Mouse (Mus musculus): ENCODE measurements at regions not wholly inside any gene's neighbourhood (a gene's known extent, or its start where the extent isn't known, plus 50 kb on each side); places are given as distances from the start of the nearest gene placed in this dataset.

GRCm38 (mm10) chr1:90291256-90291655 is 87.5 kb downstream of the Ackr3 start:
- Histone ChIP-seq H3K9me3 (no peaks in the 10 kb centered on the region), H3K27me3 (no peaks in the 10 kb centered on the region), H3K27ac (replicated peaks) (no peak overlapping the region), H3K4me3 (no peak overlapping the region), H3K9ac (no peak overlapping the region), H3K4me1 (replicated peaks) (peaks cover 20% of the 10 kb centered on the region), H3K4me2 (no peak overlapping the region), H3K36me3 (no peaks in the 10 kb centered on the region)
- no peak for ATAC-seq (ENCODE audit: low FRiP score, low read depth)
- WGBS, result 89% methylated on average over 1 of the region's 1 CpGs

- H3K27ac ChIP-seq (replicated peaks), result no peak overlapping the region
- H3K4me1 ChIP-seq (replicated peaks), result no peaks in the 10 kb centered on the region
- no peak for ATAC-seq (ENCODE audit: low FRiP score, low read depth)
- no peaks in the 10 kb centered on the region for H3K36me3 ChIP-seq
- no peaks in the 10 kb centered on the region for H3K27me3 ChIP-seq
- no peak overlapping the region for H3K9ac ChIP-seq
- WGBS, result 75% methylated on average over 5 of the region's 5 CpGs
- no peak overlapping the region for H3K4me3 ChIP-seq
- no peak overlapping the region for H3K4me2 ChIP-seq
- H3K9me3 ChIP-seq, result no peaks in the 10 kb centered on the region
Measured at GRCm38 (mm10) chr1:90297751-90298150, 94.0 kb downstream of the Ackr3 start.

DNA sequence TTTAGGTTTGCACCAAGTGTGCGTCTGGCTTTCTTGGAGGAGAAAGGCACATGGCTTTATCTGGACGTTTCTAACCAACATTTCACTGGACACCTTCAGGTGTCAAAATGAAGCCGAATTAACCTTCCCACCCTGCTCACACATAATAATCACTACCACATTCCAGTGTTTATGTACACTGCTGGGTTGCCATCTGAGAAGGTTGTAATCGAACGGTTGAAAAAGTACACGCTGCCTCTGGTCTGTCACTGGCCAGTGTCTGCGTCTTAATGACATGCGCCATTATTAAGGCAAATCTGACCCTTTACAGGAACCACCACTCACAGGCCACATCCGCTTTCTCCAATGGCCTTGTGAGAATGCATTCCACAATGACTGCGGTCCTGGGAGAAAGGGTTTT is 96.4 kb downstream of the Ackr3 start:
- no peak for ATAC-seq (ENCODE audit: low FRiP score, low read depth)

DNA sequence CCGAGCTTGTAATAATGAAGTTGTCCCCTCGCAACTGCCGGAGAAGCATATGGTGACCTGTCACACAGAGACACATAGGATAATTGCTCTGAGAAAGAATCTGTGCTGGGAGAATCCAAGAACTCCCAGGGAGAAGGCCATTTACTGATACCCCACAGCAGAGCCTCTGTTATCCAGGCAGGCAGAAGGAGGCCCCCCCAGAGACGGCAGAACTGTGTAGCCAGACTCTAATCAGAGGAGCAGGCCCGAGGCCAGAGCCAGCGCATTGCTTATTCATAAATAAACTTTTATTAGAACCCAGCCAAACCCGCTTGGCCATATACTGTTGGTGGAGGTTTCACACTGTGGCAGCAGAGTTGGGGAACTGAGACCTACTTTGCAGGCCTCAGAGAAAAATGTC is 100.6 kb downstream of the Ackr3 start:
- H3K27me3 ChIP-seq, result no peaks in the 10 kb centered on the region
- no peak overlapping the region for H3K4me2 ChIP-seq
- no peak overlapping the region for H3K9ac ChIP-seq
- no peaks in the 10 kb centered on the region for H3K9me3 ChIP-seq
- no peaks in the 10 kb centered on the region for H3K36me3 ChIP-seq
- H3K27ac ChIP-seq (replicated peaks), result peak overlapping the region; percentile 24; the same call in 1 of the 2 replicates
- no peak overlapping the region for H3K4me3 ChIP-seq
- ATAC-seq (ENCODE audit: low FRiP score, low read depth), result no peak
- 27% methylated on average over 7 of the region's 7 CpGs for WGBS
- H3K4me1 ChIP-seq (replicated peaks), result peaks cover 7% of the 10 kb centered on the region

More for the DNA sequence above, 96.4 kb downstream of the Ackr3 start:
- Histone ChIP-seq H3K36me3 (no peaks in the 10 kb centered on the region), H3K27me3 (no peaks in the 10 kb centered on the region), H3K9ac (no peak overlapping the region), H3K4me3 (no peak overlapping the region), H3K4me2 (no peak overlapping the region), H3K9me3 (no peaks in the 10 kb centered on the region), H3K27ac (replicated peaks) (no peak overlapping the region), H3K4me1 (replicated peaks) (peaks cover 7% of the 10 kb centered on the region)
- 80% methylated on average over 10 of the region's 10 CpGs for WGBS

- Histone ChIP-seq H3K27me3 (no peaks in the 10 kb centered on the region), H3K9ac (no peak overlapping the region), H3K9me3 (no peaks in the 10 kb centered on the region), H3K4me1 (replicated peaks) (peaks cover 28% of the 10 kb centered on the region), H3K4me2 (no peak overlapping the region), H3K27ac (replicated peaks) (peak overlapping the region; percentile 8; the same call in 1 of the 2 replicates), H3K36me3 (no peaks in the 10 kb centered on the region), H3K4me3 (no peak overlapping the region)
- WGBS, result 46% methylated on average over 3 of the region's 3 CpGs
- ATAC-seq (ENCODE audit: low FRiP score, low read depth), result no peak
Measured at GRCm38 (mm10) chr1:90311016-90311415, 107.2 kb downstream of the Ackr3 start.

GRCm38 (mm10) chr1:90311649-90312442 is 108.1 kb downstream of the Ackr3 start:
- peaks cover 28% of the 10 kb centered on the region for H3K4me1 ChIP-seq (replicated peaks)
- no peak overlapping the region for H3K4me3 ChIP-seq
- peak; percentile 57 for ATAC-seq (ENCODE audit: low FRiP score, low read depth)
- 31% methylated on average over 8 of the region's 8 CpGs for WGBS
- H3K27me3 ChIP-seq, result no peaks in the 10 kb centered on the region
- H3K27ac ChIP-seq (replicated peaks), result peak overlapping the region; percentile 32; the same call in 1 of the 2 replicates
- H3K9ac ChIP-seq, result no peak overlapping the region
- H3K9me3 ChIP-seq, result no peaks in the 10 kb centered on the region
- no peaks in the 10 kb centered on the region for H3K36me3 ChIP-seq
- H3K4me2 ChIP-seq, result no peak overlapping the region

DNA sequence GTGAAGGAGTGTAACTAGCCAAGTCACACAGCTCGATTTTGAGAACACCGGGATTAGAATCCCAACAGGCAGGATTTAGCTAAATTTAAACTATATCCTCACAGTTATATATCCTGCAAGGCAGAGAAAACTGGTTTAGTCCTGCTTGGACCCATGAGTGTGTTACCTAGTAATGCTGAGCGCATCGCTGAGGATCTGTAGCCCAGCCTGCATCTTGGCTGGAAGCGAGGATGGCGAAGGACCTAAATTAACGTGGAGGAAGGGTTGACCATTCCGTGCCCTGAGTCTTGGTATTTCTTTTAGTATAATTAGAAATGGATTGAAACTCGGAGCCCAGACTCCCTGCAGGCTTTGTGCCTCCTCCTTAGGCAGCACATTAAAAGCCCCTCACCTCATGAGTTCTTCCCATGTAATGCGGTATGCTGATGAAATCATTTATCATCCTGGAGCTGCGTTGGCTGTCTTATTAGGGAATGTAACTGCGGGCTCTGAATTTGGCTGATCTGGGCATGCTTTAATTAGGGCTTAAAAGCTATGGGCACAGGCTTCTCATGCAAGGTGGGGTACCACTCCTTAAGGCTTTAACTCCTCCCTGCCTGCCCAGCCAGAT is 110.1 kb downstream of the Ackr3 start:
- H3K9me3 ChIP-seq, result no peaks in the 10 kb centered on the region
- no peak overlapping the region for H3K9ac ChIP-seq
- 49% methylated on average over 12 of the region's 12 CpGs for WGBS
- H3K4me2 ChIP-seq, result no peak overlapping the region
- H3K27ac ChIP-seq (replicated peaks), result peak overlapping the region; percentile 45; the same call in 1 of the 2 replicates
- 0 out of 2 replicates have a peak, but pooled peaks have one; percentile 55 for ATAC-seq (ENCODE audit: low FRiP score, low read depth)
- H3K4me1 ChIP-seq (replicated peaks), result peaks cover 36% of the 10 kb centered on the region
- no peaks in the 10 kb centered on the region for H3K27me3 ChIP-seq
- no peak overlapping the region for H3K4me3 ChIP-seq
- H3K36me3 ChIP-seq, result no peaks in the 10 kb centered on the region

DNA sequence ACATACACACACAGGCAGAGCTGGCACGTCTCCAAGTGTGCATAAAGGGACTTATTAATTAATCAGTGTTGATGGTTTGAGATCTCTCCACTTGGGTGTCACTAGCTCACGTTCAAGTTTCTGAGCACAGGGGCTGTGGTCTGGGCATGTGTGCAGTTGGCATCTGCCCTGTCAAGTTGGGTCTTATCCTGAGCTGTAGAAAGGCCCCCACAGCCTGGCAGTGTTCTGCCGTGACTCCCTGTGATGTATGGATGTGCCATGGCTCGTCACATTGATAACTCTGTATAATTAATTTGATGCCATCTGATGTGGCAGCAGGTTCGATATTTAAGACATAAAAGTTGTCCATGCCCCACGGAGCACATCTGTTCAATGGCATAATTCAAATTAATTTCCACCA is 114.1 kb downstream of the Ackr3 start:
- WGBS, result 40% methylated on average over 6 of the region's 6 CpGs
- Histone ChIP-seq H3K4me2 (no peak overlapping the region), H3K27me3 (no peaks in the 10 kb centered on the region), H3K27ac (replicated peaks) (no peak overlapping the region), H3K36me3 (no peaks in the 10 kb centered on the region), H3K9me3 (no peaks in the 10 kb centered on the region), H3K4me1 (replicated peaks) (peaks cover 31% of the 10 kb centered on the region), H3K9ac (no peak overlapping the region), H3K4me3 (no peak overlapping the region)
- ATAC-seq (ENCODE audit: low FRiP score, low read depth), result no peak

GRCm38 (mm10) chr1:90318502-90318901 is 114.7 kb downstream of the Ackr3 start:
- H3K36me3 ChIP-seq, result no peaks in the 10 kb centered on the region
- no peaks in the 10 kb centered on the region for H3K9me3 ChIP-seq
- H3K9ac ChIP-seq, result no peak overlapping the region
- no peaks in the 10 kb centered on the region for H3K27me3 ChIP-seq
- H3K27ac ChIP-seq (replicated peaks), result no peak overlapping the region
- H3K4me1 ChIP-seq (replicated peaks), result peaks cover 29% of the 10 kb centered on the region
- no peak overlapping the region for H3K4me2 ChIP-seq
- no peak overlapping the region for H3K4me3 ChIP-seq
- WGBS, result 74% methylated on average over 9 of the region's 9 CpGs
- no peak for ATAC-seq (ENCODE audit: low FRiP score, low read depth)

DNA sequence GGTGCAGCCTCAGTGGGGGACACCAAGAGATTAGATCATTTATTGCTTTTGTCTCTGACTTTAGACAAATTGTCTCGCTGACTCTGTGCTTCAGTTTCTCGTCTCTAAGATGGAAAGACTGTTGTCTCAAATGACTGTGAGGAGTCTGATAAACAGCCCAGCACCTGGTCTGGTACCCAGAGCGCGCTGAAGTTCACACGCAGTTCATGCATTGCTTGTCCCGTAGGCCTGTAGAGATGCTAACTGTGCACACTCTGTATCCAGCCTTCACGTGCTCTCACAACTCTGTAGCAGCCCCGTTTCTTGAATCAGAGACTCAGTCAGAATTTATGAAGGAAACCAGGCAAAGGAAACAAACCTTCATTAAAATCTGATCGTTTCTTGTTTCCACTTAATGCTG is 116.7 kb downstream of the Ackr3 start:
- Histone ChIP-seq H3K27me3 (no peaks in the 10 kb centered on the region), H3K4me3 (no peak overlapping the region), H3K27ac (replicated peaks) (no peak overlapping the region), H3K9ac (no peak overlapping the region), H3K4me2 (no peak overlapping the region), H3K4me1 (replicated peaks) (peaks cover 18% of the 10 kb centered on the region), H3K36me3 (no peaks in the 10 kb centered on the region), H3K9me3 (no peaks in the 10 kb centered on the region)
- ATAC-seq (ENCODE audit: low FRiP score, low read depth), result no peak
- WGBS, result 45% methylated on average over 9 of the region's 9 CpGs

DNA sequence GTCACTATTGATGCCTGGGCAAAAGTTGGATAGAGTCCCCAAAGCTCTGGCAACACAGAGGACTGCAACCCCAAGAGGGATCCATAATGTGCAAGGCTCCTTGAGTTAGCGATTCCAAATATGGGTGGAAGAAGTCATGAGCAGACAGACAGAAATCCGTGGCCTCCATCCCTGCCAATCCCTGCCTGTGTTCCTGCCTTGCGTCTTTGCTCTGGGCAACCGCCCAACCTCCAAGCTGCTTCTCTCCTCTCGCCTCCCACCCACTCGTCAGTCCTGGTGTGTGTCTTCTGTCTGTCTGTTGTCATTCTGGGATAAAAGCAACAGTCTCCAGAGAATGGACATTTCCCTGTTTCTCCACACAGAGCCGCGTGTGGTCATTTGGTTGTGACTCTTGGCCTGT is 117.7 kb downstream of the Ackr3 start:
- no peak overlapping the region for H3K4me2 ChIP-seq
- H3K9me3 ChIP-seq, result no peaks in the 10 kb centered on the region
- no peaks in the 10 kb centered on the region for H3K27me3 ChIP-seq
- 82% methylated on average over 8 of the region's 8 CpGs for WGBS
- peaks cover 18% of the 10 kb centered on the region for H3K4me1 ChIP-seq (replicated peaks)
- H3K4me3 ChIP-seq, result no peak overlapping the region
- H3K27ac ChIP-seq (replicated peaks), result no peak overlapping the region
- no peak overlapping the region for H3K9ac ChIP-seq
- no peaks in the 10 kb centered on the region for H3K36me3 ChIP-seq
- ATAC-seq (ENCODE audit: low FRiP score, low read depth), result no peak

GRCm38 (mm10) chr1:90327237-90327636 is 123.5 kb downstream of the Ackr3 start:
- Histone ChIP-seq H3K36me3 (no peaks in the 10 kb centered on the region), H3K9ac (no peak overlapping the region), H3K27me3 (no peaks in the 10 kb centered on the region), H3K4me1 (replicated peaks) (no peaks in the 10 kb centered on the region), H3K4me2 (no peak overlapping the region), H3K27ac (replicated peaks) (no peak overlapping the region), H3K4me3 (no peak overlapping the region), H3K9me3 (no peaks in the 10 kb centered on the region)
- no peak for ATAC-seq (ENCODE audit: low FRiP score, low read depth)
- 62% methylated on average over 6 of the region's 6 CpGs for WGBS
